Mouse (Mus musculus) testis, adult 2 months (tissue): ENCODE data around the gene Barhl1. TPM values are rescaled to one million over a fixed set of nuclear protein-coding genes. Genes with fewer than 3 reads are reported as not detected.

ENCODE experiments used
- H3K27ac ChIP-seq: fragments of 200-500 bp; 2 replicates; pipeline ENCODE4 v1.5.1; 2012; ENCODE audit warnings: low read depth, low read length; ENCODE audit not compliant: control insufficient read depth, insufficient read depth
- H3K27me3 ChIP-seq: fragments of 200-500 bp; 2 replicates; pipeline ENCODE4 v1.6.1; 2012; ENCODE audit warnings: mild to moderate bottlenecking, low read length, moderate library complexity; ENCODE audit not compliant: control insufficient read depth, insufficient read depth
- H3K36me3 ChIP-seq: fragments of 200-500 bp; 2 replicates; pipeline ENCODE4 v1.6.1; 2012; ENCODE audit warnings: mild to moderate bottlenecking, low read length; ENCODE audit not compliant: control insufficient read depth, insufficient read depth
- H3K4me1 ChIP-seq: fragments of 200-500 bp; 2 replicates; pipeline ENCODE4 v1.6.1; 2012; ENCODE audit warnings: low read length; ENCODE audit not compliant: control insufficient read depth, insufficient read depth
- H3K4me3 ChIP-seq: fragments of 200-500 bp; 2 replicates; pipeline ENCODE4 v1.5.1; 2012; ENCODE audit warnings: low read depth, mild to moderate bottlenecking, low read length, moderate library complexity, mixed read lengths; ENCODE audit not compliant: control insufficient read depth
- CTCF ChIP-seq: fragments of 200-500 bp; IDR thresholded peaks from 2 replicates; pipeline ENCODE4 v1.5.1; 2012; ENCODE audit warnings: low read depth, mild to moderate bottlenecking, inconsistent platforms, low read length, moderate library complexity; ENCODE audit not compliant: control insufficient read depth, insufficient read depth, insufficient replicate concordance
- POLR2A ChIP-seq: fragments of 200-500 bp; IDR thresholded peaks from 2 replicates; pipeline ENCODE4 v1.6.1; 2012; ENCODE audit warnings: low read depth, mild to moderate bottlenecking, inconsistent platforms, low read length, moderate library complexity; ENCODE audit not compliant: control insufficient read depth
- polyA plus RNA-seq: library from polyadenylated mRNA; depleted of rRNA; stranded (reverse); fragments of >200 nt; gene quantifications from 2 replicates; pipeline ENCODE4 v1.2.3, GENCODE M21; 2012

Gene Barhl1
- polyA plus RNA-seq, 1 experiment: 0.35 TPM

GRCm38 (mm10) chr2:28893526-28893925 is 22.9 kb downstream of the Barhl1 start:
- no peak for TF ChIP-seq CTCF
- TF ChIP-seq POLR2A: no peak
- H3K36me3 ChIP-seq: no peaks in the 10 kb centered on the region; the same call in none of the 2 replicates

DNA sequence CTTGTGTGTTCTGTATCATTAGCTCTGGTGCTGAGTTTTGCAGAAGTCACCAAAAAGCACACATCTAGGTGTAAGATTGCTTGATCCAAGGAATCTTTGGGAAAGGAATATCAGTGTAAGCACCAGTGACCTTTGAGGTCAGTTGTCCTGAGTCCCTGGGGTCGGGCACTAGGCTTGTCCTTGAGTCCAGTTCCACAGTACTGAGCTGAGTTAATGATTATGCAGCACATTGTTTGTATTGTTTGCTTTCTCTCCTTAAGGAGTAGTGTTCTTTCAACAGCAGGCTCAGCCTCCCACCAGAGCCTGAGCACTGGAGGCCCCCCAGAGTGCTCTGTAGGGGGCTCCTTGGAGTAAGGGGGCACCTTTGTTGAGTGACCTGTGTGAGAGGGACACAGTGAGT is 23.7 kb downstream of the Barhl1 start:
- Histone ChIP-seq H3K27ac (no peak overlapping the region), H3K36me3 (no peaks in the 10 kb centered on the region; the same call in none of the 2 replicates), H3K4me1 (no peaks in the 10 kb centered on the region), H3K27me3 (no peaks in the 10 kb centered on the region), H3K4me3 (no peak overlapping the region)
- TF ChIP-seq CTCF: no peak
- no peak for TF ChIP-seq POLR2A

More at GRCm38 (mm10) chr2:28893526-28893925, 22.9 kb downstream of the Barhl1 start:
- Histone ChIP-seq H3K4me1 (no peaks in the 10 kb centered on the region), H3K27ac (no peak overlapping the region), H3K27me3 (no peaks in the 10 kb centered on the region), H3K4me3 (no peak overlapping the region)

DNA sequence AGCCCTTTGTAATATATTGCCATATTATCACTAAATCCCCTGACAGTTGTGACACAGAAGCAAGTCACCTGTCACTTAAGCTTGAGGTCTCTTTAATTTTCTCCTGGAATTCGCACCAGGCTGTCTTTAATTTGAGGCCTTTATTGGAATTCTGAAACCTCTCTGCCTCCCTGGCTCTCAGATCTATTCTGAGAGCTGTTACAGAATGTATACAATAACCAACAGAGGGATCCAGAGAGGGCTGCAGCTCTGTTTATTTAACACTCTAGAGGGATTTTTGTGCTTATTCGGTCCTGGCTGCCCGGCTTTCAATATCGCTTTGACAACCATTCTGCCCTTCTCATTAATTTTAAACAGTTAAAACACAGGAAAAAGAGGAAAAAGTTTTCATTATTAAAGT is 31.6 kb downstream of the Barhl1 start:
- Histone ChIP-seq H3K36me3 (peaks cover 2% of the 10 kb centered on the region), H3K4me3 (no peak overlapping the region), H3K4me1 (no peaks in the 10 kb centered on the region), H3K27me3 (no peaks in the 10 kb centered on the region), H3K27ac (no peak overlapping the region)
- TF ChIP-seq CTCF (no peak), POLR2A (no peak)

- Histone ChIP-seq H3K4me1 (no peaks in the 10 kb centered on the region), H3K27me3 (no peaks in the 10 kb centered on the region), H3K4me3 (no peak overlapping the region), H3K36me3 (peaks cover 2% of the 10 kb centered on the region), H3K27ac (no peak overlapping the region)
- TF ChIP-seq CTCF (no peak), POLR2A (no peak)
Measured at GRCm38 (mm10) chr2:28882826-28883485, 33.5 kb downstream of the Barhl1 start.

DNA sequence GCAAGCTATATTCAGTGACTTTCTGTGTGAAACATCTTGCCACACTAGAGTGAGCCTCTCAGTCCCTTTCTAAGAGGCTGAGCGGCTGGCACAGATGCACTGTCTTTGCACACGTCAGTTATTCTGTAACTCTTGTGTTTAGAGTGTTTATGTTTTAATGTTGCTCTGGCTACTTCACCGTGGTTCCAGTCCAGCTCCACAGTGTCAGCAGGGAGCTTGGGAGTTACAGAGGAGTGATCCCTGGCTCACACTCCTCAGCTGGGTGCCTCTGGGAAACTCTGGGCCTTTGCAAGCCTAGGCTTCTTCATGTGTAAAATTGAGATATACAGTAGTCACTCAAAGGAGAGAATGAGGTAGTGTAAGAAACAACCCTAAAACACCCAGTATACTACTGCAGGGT is 34.4 kb downstream of the Barhl1 start:
- H3K4me3 ChIP-seq: no peak overlapping the region
- H3K4me1 ChIP-seq: no peaks in the 10 kb centered on the region
- TF ChIP-seq CTCF: no peak
- no peak for TF ChIP-seq POLR2A
- H3K27me3 ChIP-seq: no peaks in the 10 kb centered on the region
- H3K36me3 ChIP-seq: peaks cover 2% of the 10 kb centered on the region
- H3K27ac ChIP-seq: no peak overlapping the region

GRCm38 (mm10) chr2:28881275-28881674 is 35.2 kb downstream of the Barhl1 start:
- Histone ChIP-seq H3K27me3 (no peaks in the 10 kb centered on the region), H3K4me3 (no peak overlapping the region), H3K4me1 (no peaks in the 10 kb centered on the region), H3K27ac (no peak overlapping the region), H3K36me3 (peaks cover 6% of the 10 kb centered on the region)
- TF ChIP-seq CTCF (no peak), POLR2A (no peak)

- Histone ChIP-seq H3K27ac (no peak overlapping the region), H3K36me3 (peaks cover 7% of the 10 kb centered on the region), H3K4me3 (no peak overlapping the region), H3K4me1 (no peaks in the 10 kb centered on the region), H3K27me3 (no peaks in the 10 kb centered on the region)
- TF ChIP-seq POLR2A (no peak), CTCF (no peak)
Measured at GRCm38 (mm10) chr2:28875554-28875953, 40.9 kb downstream of the Barhl1 start.
